Mouse (Mus musculus) midbrain, embryonic 12.5 days (tissue): ENCODE data around the gene Cyb5r3. TPM values are rescaled to one million over a fixed set of nuclear protein-coding genes. Genes with fewer than 3 reads are reported as not detected.

ENCODE experiments used
- ATAC-seq: fragments of 200-750 bp; cut with Nextera tagmentation; 2 replicates; pipeline ENCODE4 v1.8.0; 2017; ENCODE audit warnings: low read depth, moderate TSS enrichment, moderate library complexity; ENCODE audit not compliant: low FRiP score
- H3K27ac ChIP-seq: fragments of 300-500 bp; sonication (generic); replicated peaks from 2 replicates; pipeline ENCODE4 v1.5.1; 2016; ENCODE audit warnings: mild to moderate bottlenecking
- H3K27me3 ChIP-seq: fragments of 300-500 bp; sonication (generic); 2 replicates; pipeline ENCODE4 v1.6.1; 2016; ENCODE audit warnings: mild to moderate bottlenecking
- H3K36me3 ChIP-seq: fragments of 300-500 bp; sonication (generic); 2 replicates; pipeline ENCODE4 v1.6.1; 2016
- H3K4me1 ChIP-seq: fragments of 300-500 bp; sonication (generic); 2 replicates; pipeline ENCODE4 v1.6.1; 2016
- H3K4me2 ChIP-seq: fragments of 300-500 bp; sonication (generic); replicated peaks from 2 replicates; pipeline ENCODE4 v1.6.1; 2016; ENCODE audit warnings: mild to moderate bottlenecking, moderate library complexity
- H3K4me3 ChIP-seq: fragments of 300-500 bp; sonication (generic); 2 replicates; pipeline ENCODE4 v1.5.1; 2016; ENCODE audit warnings: mild to moderate bottlenecking
- H3K9ac ChIP-seq: fragments of 300-500 bp; sonication (generic); replicated peaks from 2 replicates; pipeline ENCODE4 v1.6.1; 2016; ENCODE audit warnings: mild to moderate bottlenecking, moderate library complexity
- H3K9me3 ChIP-seq: fragments of 300-500 bp; sonication (generic); 2 replicates; pipeline ENCODE4 v1.6.1; 2016; ENCODE audit warnings: mild to moderate bottlenecking
- WGBS: fragments of 180-500 bp; shearing (Covaris S2); methylation state at CpG from one replicate; pipeline ENCODE4 v1.1.7; 2016; 5-methylcytosine and 5-hydroxymethylcytosine counted together
- polyA plus RNA-seq: library from polyadenylated mRNA; unstranded; fragments of >200 nt; fragmentation: Nextera tagmentation; extraction: Ambion mirVana; gene quantifications from 2 replicates; pipeline ENCODE4 v1.2.1, GENCODE M21; 2016

The Cyb5r3 gene
- polyA plus RNA-seq, 1 experiment from 2014 or later = 139 TPM

GRCm38 (mm10) chr15:83167550-83168065, 4.8 kb downstream of the Cyb5r3 start:
- ATAC-seq = no peak
- H3K27ac ChIP-seq = no peak overlapping the region
- no peak overlapping the region for H3K9ac ChIP-seq
- no peaks in the 10 kb centered on the region for H3K27me3 ChIP-seq
- H3K4me2 ChIP-seq = no peak overlapping the region
- no peaks in the 10 kb centered on the region for H3K9me3 ChIP-seq
- peaks cover 17% of the 10 kb centered on the region; the same call in 1 of the 2 replicates for H3K36me3 ChIP-seq
- peaks cover 23% of the 10 kb centered on the region for H3K4me1 ChIP-seq
- no peak overlapping the region for H3K4me3 ChIP-seq
- 92% methylated on average over 8 of the region's 8 CpGs for WGBS

GRCm38 (mm10) chr15:83167126-83167525, 5.3 kb downstream of the Cyb5r3 start:
- H3K4me2 ChIP-seq = no peak overlapping the region
- WGBS = 81% methylated on average over 5 of the region's 5 CpGs
- no peak overlapping the region for H3K9ac ChIP-seq
- no peak overlapping the region for H3K27ac ChIP-seq
- no peaks in the 10 kb centered on the region for H3K27me3 ChIP-seq
- no peak for ATAC-seq
- H3K9me3 ChIP-seq = no peaks in the 10 kb centered on the region
- no peak overlapping the region for H3K4me3 ChIP-seq
- H3K36me3 ChIP-seq = peaks cover 21% of the 10 kb centered on the region; the same call in 1 of the 2 replicates
- H3K4me1 ChIP-seq = peaks cover 21% of the 10 kb centered on the region

- Histone ChIP-seq H3K36me3 (peaks cover 26% of the 10 kb centered on the region), H3K27ac (no peak overlapping the region), H3K4me3 (no peak overlapping the region), H3K27me3 (no peaks in the 10 kb centered on the region), H3K4me2 (no peak overlapping the region), H3K9ac (no peak overlapping the region), H3K4me1 (peaks cover 22% of the 10 kb centered on the region), H3K9me3 (no peaks in the 10 kb centered on the region)
- ATAC-seq = no peak
- WGBS = 95% methylated on average over 3 of the region's 3 CpGs
Observed at GRCm38 (mm10) chr15:83166642-83167041, 5.8 kb downstream of the Cyb5r3 start.

- no peak overlapping the region for H3K4me3 ChIP-seq
- peaks cover 33% of the 10 kb centered on the region for H3K36me3 ChIP-seq
- H3K27ac ChIP-seq = no peak overlapping the region
- WGBS = 90% methylated on average over 13 of the region's 13 CpGs
- H3K4me2 ChIP-seq = no peak overlapping the region
- no peak overlapping the region for H3K9ac ChIP-seq
- no peaks in the 10 kb centered on the region for H3K27me3 ChIP-seq
- ATAC-seq = no peak
- H3K4me1 ChIP-seq = peaks cover 22% of the 10 kb centered on the region
- no peaks in the 10 kb centered on the region for H3K9me3 ChIP-seq
Observed at GRCm38 (mm10) chr15:83165526-83166315, 6.7 kb downstream of the Cyb5r3 start.

GRCm38 (mm10) chr15:83164971-83165471, 7.4 kb downstream of the Cyb5r3 start:
- Histone ChIP-seq H3K27ac (no peak overlapping the region), H3K4me1 (peaks cover 16% of the 10 kb centered on the region), H3K27me3 (no peaks in the 10 kb centered on the region), H3K4me3 (no peak overlapping the region), H3K9ac (no peak overlapping the region), H3K36me3 (peaks cover 40% of the 10 kb centered on the region), H3K4me2 (no peak overlapping the region), H3K9me3 (no peaks in the 10 kb centered on the region)
- ATAC-seq = no peak
- WGBS = 77% methylated on average over 5 of the region's 5 CpGs

GRCm38 (mm10) chr15:83162818-83163485, 9.4 kb downstream of the Cyb5r3 start:
- Histone ChIP-seq H3K4me2 (no peak overlapping the region), H3K27ac (no peak overlapping the region), H3K36me3 (peaks cover 60% of the 10 kb centered on the region), H3K9me3 (no peaks in the 10 kb centered on the region), H3K4me3 (no peak overlapping the region), H3K27me3 (no peaks in the 10 kb centered on the region), H3K9ac (no peak overlapping the region), H3K4me1 (peaks cover 11% of the 10 kb centered on the region; the same call in 1 of the 2 replicates)
- 92% methylated on average over 11 of the region's 11 CpGs for whole genome bisulfite sequencing
- no peak for ATAC-seq

GRCm38 (mm10) chr15:83162001-83162400, 10.4 kb downstream of the Cyb5r3 start:
- no peaks in the 10 kb centered on the region for H3K27me3 ChIP-seq
- H3K4me3 ChIP-seq = no peak overlapping the region
- no peak overlapping the region for H3K9ac ChIP-seq
- H3K9me3 ChIP-seq = no peaks in the 10 kb centered on the region
- no peak overlapping the region for H3K27ac ChIP-seq
- H3K4me2 ChIP-seq = no peak overlapping the region
- peaks cover 11% of the 10 kb centered on the region; the same call in 1 of the 2 replicates for H3K4me1 ChIP-seq
- ATAC-seq = no peak
- peaks cover 70% of the 10 kb centered on the region for H3K36me3 ChIP-seq
- WGBS = 91% methylated on average over 4 of the region's 4 CpGs

- Histone ChIP-seq H3K9me3 (no peaks in the 10 kb centered on the region), H3K36me3 (peaks cover 74% of the 10 kb centered on the region), H3K27ac (no peak overlapping the region), H3K9ac (no peak overlapping the region), H3K4me1 (peaks cover 11% of the 10 kb centered on the region; the same call in 1 of the 2 replicates), H3K4me3 (no peak overlapping the region), H3K27me3 (no peaks in the 10 kb centered on the region), H3K4me2 (no peak overlapping the region)
- no peak for ATAC-seq
- 24% methylated on average over 9 of the region's 10 CpGs for WGBS
Observed at GRCm38 (mm10) chr15:83161062-83161748, 11.2 kb downstream of the Cyb5r3 start.

GRCm38 (mm10) chr15:83160561-83160960, 11.8 kb downstream of the Cyb5r3 start:
- no peak overlapping the region for H3K27ac ChIP-seq
- H3K9ac ChIP-seq = no peak overlapping the region
- no peak for ATAC-seq
- peaks cover 77% of the 10 kb centered on the region for H3K36me3 ChIP-seq
- WGBS = 85% methylated on average over 4 of the region's 4 CpGs
- H3K27me3 ChIP-seq = no peaks in the 10 kb centered on the region
- no peaks in the 10 kb centered on the region for H3K9me3 ChIP-seq
- no peak overlapping the region for H3K4me3 ChIP-seq
- H3K4me1 ChIP-seq = peaks cover 11% of the 10 kb centered on the region; the same call in 1 of the 2 replicates
- no peak overlapping the region for H3K4me2 ChIP-seq

- H3K36me3 ChIP-seq = peaks cover 73% of the 10 kb centered on the region
- H3K4me2 ChIP-seq = no peak overlapping the region
- no peaks in the 10 kb centered on the region for H3K9me3 ChIP-seq
- H3K27me3 ChIP-seq = no peaks in the 10 kb centered on the region
- H3K27ac ChIP-seq = no peak overlapping the region
- H3K9ac ChIP-seq = no peak overlapping the region
- WGBS = 92% methylated on average over 9 of the region's 9 CpGs
- H3K4me3 ChIP-seq = no peak overlapping the region
- H3K4me1 ChIP-seq = peaks cover 11% of the 10 kb centered on the region; the same call in 1 of the 2 replicates
- ATAC-seq = no peak
Observed at GRCm38 (mm10) chr15:83159823-83160222, 12.6 kb downstream of the Cyb5r3 start.

- H3K9ac ChIP-seq = no peak overlapping the region
- no peak overlapping the region for H3K27ac ChIP-seq
- no peak overlapping the region for H3K4me3 ChIP-seq
- ATAC-seq = no peak
- H3K9me3 ChIP-seq = no peaks in the 10 kb centered on the region
- no peak overlapping the region for H3K4me2 ChIP-seq
- H3K36me3 ChIP-seq = peaks cover 81% of the 10 kb centered on the region
- H3K4me1 ChIP-seq = peaks cover 11% of the 10 kb centered on the region; the same call in 1 of the 2 replicates
- no peaks in the 10 kb centered on the region for H3K27me3 ChIP-seq
- 93% methylated on average over 7 of the region's 7 CpGs for WGBS
Observed at GRCm38 (mm10) chr15:83158587-83159160, 13.7 kb downstream of the Cyb5r3 start.
